Mouse (Mus musculus): Measurements from ENCODE around the gene Mt2. TPM values are rescaled to one million over a fixed set of nuclear protein-coding genes. Genes with fewer than 3 reads are reported as not detected.
A peak's percentile ranks its signal among the peaks of the same experiment; 100 is the strongest.
"Not testable (repeated sequence)": the region's sequence is repeated elsewhere in the genome, so short reads cannot be mapped to it uniquely, and the experiment has no call there.

Gene Mt2
- polyA plus RNA-seq, 1 experiment from 2014 or later = 681 TPM

DNA sequence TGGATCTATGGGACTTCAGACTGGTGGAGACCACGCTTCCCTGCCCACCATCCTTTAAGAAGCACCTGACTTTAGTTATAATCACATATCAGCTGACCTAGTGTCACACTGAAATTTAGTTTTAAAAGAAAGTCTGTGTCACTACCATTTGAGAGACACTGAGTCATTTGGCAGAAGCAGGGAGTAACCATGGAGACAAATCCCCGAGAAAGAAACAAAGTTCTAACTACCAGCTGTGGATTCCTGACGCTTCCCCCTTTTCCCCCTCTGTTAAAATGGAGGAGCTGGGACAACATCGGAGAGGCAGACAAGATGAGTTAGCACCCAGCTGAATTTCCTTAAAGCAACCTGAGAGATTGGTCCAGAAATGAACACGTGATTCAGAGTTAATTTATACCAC lies 24.2 kb upstream of the Mt2 start:
- WGBS = 25% methylated on average over 5 of the region's 5 CpGs
- no peak overlapping the region for H3K9ac ChIP-seq (ENCODE audit: low read length)

DNA sequence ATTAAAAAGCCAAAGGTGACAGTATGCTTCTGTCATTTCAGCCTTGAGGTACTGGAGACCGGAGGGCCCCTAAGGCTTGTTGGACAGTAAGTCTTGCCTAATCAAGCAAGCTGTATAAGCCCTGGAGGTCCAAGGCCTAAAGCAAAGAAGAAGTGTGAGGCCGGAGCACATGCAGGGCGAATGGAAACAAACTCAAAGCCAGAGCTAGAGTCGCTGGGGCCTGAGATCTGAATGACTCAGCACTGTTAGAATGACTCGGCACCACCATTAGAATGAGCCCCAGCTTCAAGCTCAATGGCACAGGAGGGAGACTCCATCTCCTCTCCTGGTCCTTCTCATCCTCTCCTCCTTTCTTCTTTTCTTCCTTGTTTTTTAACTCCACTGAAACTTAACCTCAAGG lies 21.5 kb upstream of the Mt2 start:
- Histone ChIP-seq H3K9ac (ENCODE audit: low read length) (no peak overlapping the region), H3K9me3 (ENCODE audit: control insufficient read depth, low read length) (no peaks in the 10 kb centered on the region), H3K27ac (replicated peaks) (no peak overlapping the region), H3K36me3 (ENCODE audit: control insufficient read depth, insufficient read depth, low read length) (no peaks in the 10 kb centered on the region), H3K27me3 (ENCODE audit: control insufficient read depth, insufficient read depth, low read length) (no peaks in the 10 kb centered on the region), H3K4me1 (replicated peaks; ENCODE audit: control insufficient read depth, insufficient read depth) (no peaks in the 10 kb centered on the region), H3K4me3 (ENCODE audit: low read depth, low read length) (no peak overlapping the region), H3K4me2 (replicated peaks; ENCODE audit: low read depth) (no peak overlapping the region)
- no peak for ATAC-seq (ENCODE audit: low FRiP score, low TSS enrichment)
- 87% methylated on average over 5 of the region's 5 CpGs for WGBS
- TF ChIP-seq CTCF (IDR thresholded peaks at IDR 0.05; ENCODE audit: low read depth) (no peak), EP300 (optimal IDR thresholded peaks at IDR 0.05) (no peak)
- DNase-seq (ENCODE audit: low spot score) = no peak

More for the DNA sequence above, 24.2 kb upstream of the Mt2 start:
- no peak for ATAC-seq (ENCODE audit: low FRiP score, low TSS enrichment)
- no peak for TF ChIP-seq CTCF (IDR thresholded peaks at IDR 0.05; ENCODE audit: low read depth)
- no peak for TF ChIP-seq EP300 (optimal IDR thresholded peaks at IDR 0.05)
- Histone ChIP-seq H3K4me3 (ENCODE audit: low read depth, low read length) (no peak overlapping the region), H3K4me2 (replicated peaks; ENCODE audit: low read depth) (no peak overlapping the region), H3K36me3 (ENCODE audit: control insufficient read depth, insufficient read depth, low read length) (no peaks in the 10 kb centered on the region), H3K27me3 (ENCODE audit: control insufficient read depth, insufficient read depth, low read length) (no peaks in the 10 kb centered on the region), H3K4me1 (replicated peaks; ENCODE audit: control insufficient read depth, insufficient read depth) (no peaks in the 10 kb centered on the region), H3K9me3 (ENCODE audit: control insufficient read depth, low read length) (no peaks in the 10 kb centered on the region), H3K27ac (replicated peaks) (no peak overlapping the region)
- no peak for DNase-seq (ENCODE audit: low spot score)

DNA sequence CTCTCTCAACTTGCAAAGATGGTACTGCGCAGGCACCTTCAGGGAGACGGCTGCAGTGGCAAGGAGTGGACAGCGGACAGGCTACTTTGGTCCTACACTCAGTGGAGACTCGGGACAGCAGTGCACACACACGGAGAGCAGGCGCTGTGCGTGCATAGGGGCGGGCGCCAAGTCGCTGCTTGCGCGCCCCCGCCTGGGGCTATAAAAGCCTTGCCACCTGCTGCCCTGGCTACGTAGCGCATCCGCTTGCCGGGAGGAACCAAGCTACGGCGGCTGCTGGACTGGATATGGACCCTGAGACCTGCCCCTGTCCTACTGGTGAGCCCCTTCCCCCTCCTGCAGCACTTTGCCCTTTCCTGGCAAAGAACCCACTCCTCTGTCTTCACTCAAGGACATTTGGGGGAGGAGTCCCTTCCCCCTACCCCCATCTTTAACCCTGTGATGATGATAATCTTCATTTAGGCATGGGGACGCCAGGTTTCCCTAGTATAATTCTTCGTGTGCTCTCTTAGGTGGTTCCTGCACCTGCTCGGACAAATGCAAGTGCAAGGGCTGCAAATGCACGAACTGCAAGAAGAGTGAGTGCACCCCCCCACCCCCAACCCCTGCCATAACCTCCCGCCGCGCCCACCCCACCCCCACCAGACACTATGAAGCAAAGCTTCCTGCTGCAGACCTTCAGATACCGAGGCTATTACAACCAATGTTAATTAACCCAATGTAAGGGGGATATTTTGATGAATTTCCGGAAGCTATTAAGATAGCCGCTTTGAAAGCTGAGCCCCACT lies 19.8 kb upstream of the Mt2 start, which contains the start of gene Mt3:
Mt3 (plus strand) TSS at position 95 of the 788 bp plus-strand sequence.
- Histone ChIP-seq H3K27ac (replicated peaks) (no peak within 1 kb of the TSS), H3K9ac (ENCODE audit: low read length) (no peak within 1 kb of the TSS), H3K9me3 (ENCODE audit: control insufficient read depth, low read length) (no peaks in the 10 kb centered on the region), H3K36me3 (ENCODE audit: control insufficient read depth, insufficient read depth, low read length) (no peaks in the 10 kb centered on the region), H3K27me3 (ENCODE audit: control insufficient read depth, insufficient read depth, low read length) (no peaks in the 10 kb centered on the region), H3K4me1 (replicated peaks; ENCODE audit: control insufficient read depth, insufficient read depth) (no peaks in the 10 kb centered on the region), H3K4me3 (ENCODE audit: low read depth, low read length) (peak within 1 kb of the TSS; percentile 19), H3K4me2 (replicated peaks; ENCODE audit: low read depth) (peak within 1 kb of the TSS; percentile 51)
- no peak for TF ChIP-seq EP300 (optimal IDR thresholded peaks at IDR 0.05)
- peak; percentile 60 for TF ChIP-seq CTCF (IDR thresholded peaks at IDR 0.05; ENCODE audit: low read depth)
- DNase-seq (ENCODE audit: low spot score) (peak; percentile 66), ATAC-seq (ENCODE audit: low FRiP score, low TSS enrichment) (peak; percentile 43)
- WGBS = 6% methylated on average over 29 of the region's 29 CpGs

DNA sequence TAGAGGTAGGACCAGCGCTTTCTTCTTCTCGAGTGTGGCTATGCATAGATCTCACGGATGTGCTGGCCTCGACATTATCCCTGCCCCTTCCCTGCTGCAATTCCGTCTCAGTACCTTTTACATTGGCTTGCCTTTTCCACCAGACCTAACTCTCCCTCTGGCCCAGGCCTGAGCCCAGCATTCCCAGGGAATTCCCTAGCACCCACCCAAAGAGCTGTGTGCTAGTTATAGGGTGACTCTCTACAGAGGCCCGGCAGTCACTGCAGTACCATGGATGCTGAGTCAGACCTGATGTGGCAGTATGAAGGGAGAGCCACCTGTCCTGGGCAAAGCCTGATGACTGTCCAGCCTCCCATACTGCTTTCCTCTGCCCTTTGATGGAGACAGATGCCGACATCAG lies 19.0 kb upstream of the Mt2 start:
- WGBS = 49% methylated on average over 7 of the region's 7 CpGs
- Histone ChIP-seq H3K27me3 (ENCODE audit: control insufficient read depth, insufficient read depth, low read length) (no peaks in the 10 kb centered on the region), H3K4me3 (ENCODE audit: low read depth, low read length) (no peak overlapping the region), H3K36me3 (ENCODE audit: control insufficient read depth, insufficient read depth, low read length) (no peaks in the 10 kb centered on the region), H3K9ac (ENCODE audit: low read length) (no peak overlapping the region), H3K4me2 (replicated peaks; ENCODE audit: low read depth) (no peak overlapping the region), H3K4me1 (replicated peaks; ENCODE audit: control insufficient read depth, insufficient read depth) (no peaks in the 10 kb centered on the region), H3K27ac (replicated peaks) (no peak overlapping the region), H3K9me3 (ENCODE audit: control insufficient read depth, low read length) (no peaks in the 10 kb centered on the region)
- TF ChIP-seq EP300 (optimal IDR thresholded peaks at IDR 0.05) = no peak
- no peak for TF ChIP-seq CTCF (IDR thresholded peaks at IDR 0.05; ENCODE audit: low read depth)
- ATAC-seq (ENCODE audit: low FRiP score, low TSS enrichment) (no peak), DNase-seq (ENCODE audit: low spot score) (no peak)

DNA sequence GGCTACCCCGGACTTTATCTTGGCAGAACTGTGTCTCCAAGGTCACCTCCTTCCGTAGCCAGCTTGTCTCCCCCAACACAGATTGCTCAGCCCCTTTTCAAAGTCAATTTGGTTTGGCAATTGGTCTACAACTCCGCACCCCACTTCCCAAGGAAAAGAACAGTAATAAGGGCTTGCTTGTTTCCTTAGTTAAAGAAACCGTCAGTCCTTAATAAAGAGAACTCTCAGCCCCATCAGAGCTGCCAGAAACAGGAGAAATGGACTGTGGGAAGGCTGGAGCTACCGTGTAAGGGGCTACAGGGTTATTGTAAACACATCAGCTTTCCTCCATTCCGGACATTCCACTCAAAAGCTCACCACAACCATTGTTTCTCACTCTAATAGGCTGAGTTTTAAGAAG lies 17.9 kb upstream of the Mt2 start:
- DNase-seq (ENCODE audit: low spot score) (no peak), ATAC-seq (ENCODE audit: low FRiP score, low TSS enrichment) (no peak)
- H3K9ac ChIP-seq (ENCODE audit: low read length) = no peak overlapping the region
- WGBS = 38% methylated on average over 6 of the region's 6 CpGs
- no peak overlapping the region for H3K4me2 ChIP-seq (replicated peaks; ENCODE audit: low read depth)
- no peak overlapping the region for H3K27ac ChIP-seq (replicated peaks)
- no peak for TF ChIP-seq EP300 (optimal IDR thresholded peaks at IDR 0.05)
- no peak for TF ChIP-seq CTCF (IDR thresholded peaks at IDR 0.05; ENCODE audit: low read depth)
- H3K4me1 ChIP-seq (replicated peaks; ENCODE audit: control insufficient read depth, insufficient read depth) = no peaks in the 10 kb centered on the region
- no peaks in the 10 kb centered on the region for H3K9me3 ChIP-seq (ENCODE audit: control insufficient read depth, low read length)
- H3K36me3 ChIP-seq (ENCODE audit: control insufficient read depth, insufficient read depth, low read length) = no peaks in the 10 kb centered on the region
- no peaks in the 10 kb centered on the region for H3K27me3 ChIP-seq (ENCODE audit: control insufficient read depth, insufficient read depth, low read length)
- no peak overlapping the region for H3K4me3 ChIP-seq (ENCODE audit: low read depth, low read length)

DNA sequence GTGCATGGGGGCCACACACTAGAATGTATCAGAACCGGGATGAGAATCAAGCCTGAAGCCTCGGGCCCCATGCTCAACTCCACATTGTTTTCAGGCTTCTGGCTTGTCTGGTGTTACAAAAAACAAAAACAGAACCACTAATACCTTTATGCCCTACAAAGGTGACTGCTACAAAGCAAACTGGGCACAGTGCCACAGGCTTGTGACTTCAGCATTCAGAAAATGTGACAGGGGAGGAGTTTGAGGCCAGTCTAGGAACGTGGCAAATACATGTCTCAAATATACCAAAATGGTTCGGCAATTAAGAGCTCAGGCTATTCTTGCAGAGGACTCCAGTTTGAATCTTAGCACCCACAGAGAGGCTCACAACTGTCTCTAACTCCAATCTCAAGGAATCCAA lies 16.4 kb upstream of the Mt2 start:
- Histone ChIP-seq H3K9ac (ENCODE audit: low read length) (no peak overlapping the region), H3K36me3 (ENCODE audit: control insufficient read depth, insufficient read depth, low read length) (no peaks in the 10 kb centered on the region), H3K27me3 (ENCODE audit: control insufficient read depth, insufficient read depth, low read length) (no peaks in the 10 kb centered on the region), H3K4me2 (replicated peaks; ENCODE audit: low read depth) (no peak overlapping the region), H3K9me3 (ENCODE audit: control insufficient read depth, low read length) (no peaks in the 10 kb centered on the region), H3K4me1 (replicated peaks; ENCODE audit: control insufficient read depth, insufficient read depth) (no peaks in the 10 kb centered on the region), H3K4me3 (ENCODE audit: low read depth, low read length) (no peak overlapping the region), H3K27ac (replicated peaks) (no peak overlapping the region)
- ATAC-seq (ENCODE audit: low FRiP score, low TSS enrichment) (peak; percentile 64), DNase-seq (ENCODE audit: low spot score) (peak; percentile 71)
- no peak for TF ChIP-seq EP300 (optimal IDR thresholded peaks at IDR 0.05)
- TF ChIP-seq CTCF (IDR thresholded peaks at IDR 0.05; ENCODE audit: low read depth) = no peak
- WGBS = 54% methylated on average over 4 of the region's 4 CpGs

DNA sequence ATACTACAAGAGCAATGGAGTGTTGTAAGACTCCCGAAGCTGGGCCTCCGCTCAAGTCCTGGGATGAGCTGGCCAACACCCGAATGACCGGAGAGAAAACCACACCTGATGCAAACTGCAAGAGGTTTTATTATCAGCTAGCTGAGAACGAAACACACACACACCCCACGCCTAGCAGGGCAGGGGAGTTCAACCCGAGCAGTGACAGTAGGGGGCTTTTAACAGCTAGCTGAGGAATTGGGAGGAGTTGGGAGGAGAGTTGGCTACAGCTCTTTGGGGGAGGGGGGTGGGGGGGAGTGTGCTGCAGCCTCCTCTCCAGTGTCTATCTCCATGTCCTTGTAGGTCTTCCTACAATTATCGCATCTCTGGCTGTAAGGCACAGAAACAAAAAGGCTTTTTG lies 6.7 kb upstream of the Mt2 start:
- DNase-seq (ENCODE audit: low spot score); H3K9me3 ChIP-seq (ENCODE audit: control insufficient read depth, low read length); H3K4me3 ChIP-seq (ENCODE audit: low read depth, low read length); ATAC-seq (ENCODE audit: low FRiP score, low TSS enrichment); H3K27ac ChIP-seq (replicated peaks); H3K4me1 ChIP-seq (replicated peaks; ENCODE audit: control insufficient read depth, insufficient read depth); H3K4me2 ChIP-seq (replicated peaks; ENCODE audit: low read depth); H3K27me3 ChIP-seq (ENCODE audit: control insufficient read depth, insufficient read depth, low read length); H3K9ac ChIP-seq (ENCODE audit: low read length); H3K36me3 ChIP-seq (ENCODE audit: control insufficient read depth, insufficient read depth, low read length): not testable (repeated sequence)
- 64% methylated on average over 8 of the region's 8 CpGs for WGBS
